Mouse (Mus musculus): Measurements from ENCODE around the gene Sik2. TPM values are rescaled to one million over a fixed set of nuclear protein-coding genes. Genes with fewer than 3 reads are reported as not detected.

Gene Sik2
- total RNA-seq, 1 experiment, result 10.0 TPM

DNA sequence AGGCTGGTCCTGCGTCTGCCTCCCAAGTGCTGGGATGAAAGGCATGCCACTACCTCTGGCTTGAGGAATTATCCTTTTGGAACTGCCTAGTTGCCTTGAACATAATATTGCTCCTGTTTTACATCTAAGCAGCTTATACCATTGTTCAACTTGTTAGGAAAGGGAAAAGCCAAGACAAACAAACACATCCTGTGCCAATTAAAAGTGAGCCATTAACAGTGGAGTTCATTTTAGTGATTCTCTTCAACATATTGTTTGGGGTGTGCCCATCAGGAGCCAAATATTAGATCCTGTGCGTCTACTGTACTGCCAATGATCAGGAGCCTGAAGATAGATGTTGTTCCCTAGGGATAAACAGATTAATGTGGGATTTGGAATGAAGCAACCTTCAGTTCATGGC is 126.7 kb downstream of the Sik2 start:
- H3K4me3 ChIP-seq (ENCODE audit: insufficient read depth in 1 of 2, low read depth in 1 of 2, low read length in 2 of 2, poor library complexity in 1 of 2, severe bottlenecking in 1 of 2), result no peak overlapping the region
- TF ChIP-seq ZC3H11A (IDR thresholded peaks at IDR 0.05; ENCODE audit: borderline replicate concordance, low read depth, low read length) (no peak), CHD2 (IDR thresholded peaks at IDR 0.05; ENCODE audit: low read depth, low read length) (no peak), ZNF384 (IDR thresholded peaks at IDR 0.05; ENCODE audit: low read depth, low read length) (no peak), MAFK (IDR thresholded peaks at IDR 0.05; ENCODE audit: insufficient read depth, low read depth, low read length) (no peak), HCFC1 (IDR thresholded peaks at IDR 0.05; ENCODE audit: borderline replicate concordance, insufficient read depth, low read length) (no peak)
- in situ Hi-C loops (cut with MboI; ENCODE audit: low sequenced_read_pairs in 2 of 2, unreplicated experiment in 2 of 2), result no loop called here
- peaks cover 25% of the 10 kb centered on the region for H3K36me3 ChIP-seq (ENCODE audit: control insufficient read depth, insufficient read depth, low read length, poor library complexity, severe bottlenecking)
- peaks cover 0 to 6% of the 10 kb centered on the region in 2 experiments; a peak in 1 of 4 replicates for H3K4me1 ChIP-seq (ENCODE audit: control insufficient read depth in 2 of 2, insufficient read depth in 2 of 2, low read length in 2 of 2, poor library complexity in 1 of 2)
- no peak for DNase-seq (ENCODE audit: low read depth, low spot score)
- no peak overlapping the region for H3K9ac ChIP-seq (ENCODE audit: insufficient read depth, low read depth, low read length, poor library complexity, severe bottlenecking)
- no peaks in the 10 kb centered on the region for H3K9me3 ChIP-seq (ENCODE audit: control insufficient read depth, insufficient read depth, low read depth, low read length)
- no peak overlapping the region for H3K27ac ChIP-seq (ENCODE audit: insufficient read depth, low read depth, low read length, poor library complexity, severe bottlenecking)

GRCm38 (mm10) chr9:50877431-50877830 is 131.4 kb downstream of the Sik2 start:
- H3K36me3 ChIP-seq (ENCODE audit: control insufficient read depth, insufficient read depth, low read length, poor library complexity, severe bottlenecking), result peaks cover 46% of the 10 kb centered on the region
- in situ Hi-C loops (cut with MboI; ENCODE audit: low sequenced_read_pairs in 2 of 2, unreplicated experiment in 2 of 2), result no loop called here
- no peak overlapping the region for H3K4me3 ChIP-seq (ENCODE audit: insufficient read depth in 1 of 2, low read depth in 1 of 2, low read length in 2 of 2, poor library complexity in 1 of 2, severe bottlenecking in 1 of 2)
- no peaks in the 10 kb centered on the region for H3K4me1 ChIP-seq (ENCODE audit: control insufficient read depth in 2 of 2, insufficient read depth in 2 of 2, low read length in 2 of 2, poor library complexity in 1 of 2)
- DNase-seq (ENCODE audit: low read depth, low spot score), result no peak
- H3K27ac ChIP-seq (ENCODE audit: insufficient read depth, low read depth, low read length, poor library complexity, severe bottlenecking), result no peak overlapping the region
- H3K9me3 ChIP-seq (ENCODE audit: control insufficient read depth, insufficient read depth, low read depth, low read length), result no peaks in the 10 kb centered on the region
- TF ChIP-seq CHD2 (IDR thresholded peaks at IDR 0.05; ENCODE audit: low read depth, low read length) (no peak), ZNF384 (IDR thresholded peaks at IDR 0.05; ENCODE audit: low read depth, low read length) (no peak), ZC3H11A (IDR thresholded peaks at IDR 0.05; ENCODE audit: borderline replicate concordance, low read depth, low read length) (no peak), MAFK (IDR thresholded peaks at IDR 0.05; ENCODE audit: insufficient read depth, low read depth, low read length) (no peak), HCFC1 (IDR thresholded peaks at IDR 0.05; ENCODE audit: borderline replicate concordance, insufficient read depth, low read length) (no peak)
- no peak overlapping the region for H3K9ac ChIP-seq (ENCODE audit: insufficient read depth, low read depth, low read length, poor library complexity, severe bottlenecking)

DNA sequence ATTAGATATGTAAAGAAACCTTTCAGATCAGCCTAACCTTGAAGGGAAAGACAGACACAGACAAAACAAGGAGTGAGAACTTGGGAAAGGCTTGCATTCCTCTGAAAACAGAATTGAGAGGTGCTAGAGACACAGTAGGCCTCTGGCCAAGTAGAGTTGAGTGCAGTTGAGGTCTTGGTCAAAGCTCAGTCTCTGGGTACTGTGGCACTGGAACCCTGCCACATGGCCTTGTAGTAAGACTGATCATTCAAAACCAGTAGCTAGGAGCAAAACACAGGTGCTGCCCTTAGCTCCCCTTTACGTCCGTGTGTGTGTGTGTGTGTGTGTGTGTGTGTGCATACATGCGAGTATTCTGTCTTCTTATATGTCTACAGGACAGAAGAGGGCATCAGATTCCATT is 132.6 kb downstream of the Sik2 start:
- no peak overlapping the region for H3K27ac ChIP-seq (ENCODE audit: insufficient read depth, low read depth, low read length, poor library complexity, severe bottlenecking)
- H3K4me1 ChIP-seq (ENCODE audit: control insufficient read depth in 2 of 2, insufficient read depth in 2 of 2, low read length in 2 of 2, poor library complexity in 1 of 2), result no peaks in the 10 kb centered on the region
- H3K9me3 ChIP-seq (ENCODE audit: control insufficient read depth, insufficient read depth, low read depth, low read length), result no peaks in the 10 kb centered on the region
- no peak overlapping the region for H3K4me3 ChIP-seq (ENCODE audit: insufficient read depth in 1 of 2, low read depth in 1 of 2, low read length in 2 of 2, poor library complexity in 1 of 2, severe bottlenecking in 1 of 2)
- no peak for DNase-seq (ENCODE audit: low read depth, low spot score)
- H3K9ac ChIP-seq (ENCODE audit: insufficient read depth, low read depth, low read length, poor library complexity, severe bottlenecking), result no peak overlapping the region
- TF ChIP-seq HCFC1 (IDR thresholded peaks at IDR 0.05; ENCODE audit: borderline replicate concordance, insufficient read depth, low read length) (no peak), CHD2 (IDR thresholded peaks at IDR 0.05; ENCODE audit: low read depth, low read length) (no peak), MAFK (IDR thresholded peaks at IDR 0.05; ENCODE audit: insufficient read depth, low read depth, low read length) (no peak), ZNF384 (IDR thresholded peaks at IDR 0.05; ENCODE audit: low read depth, low read length) (no peak), ZC3H11A (IDR thresholded peaks at IDR 0.05; ENCODE audit: borderline replicate concordance, low read depth, low read length) (no peak)
- in situ Hi-C loops (cut with MboI; ENCODE audit: low sequenced_read_pairs in 2 of 2, unreplicated experiment in 2 of 2), result no loop called here
- peaks cover 45% of the 10 kb centered on the region for H3K36me3 ChIP-seq (ENCODE audit: control insufficient read depth, insufficient read depth, low read length, poor library complexity, severe bottlenecking)

DNA sequence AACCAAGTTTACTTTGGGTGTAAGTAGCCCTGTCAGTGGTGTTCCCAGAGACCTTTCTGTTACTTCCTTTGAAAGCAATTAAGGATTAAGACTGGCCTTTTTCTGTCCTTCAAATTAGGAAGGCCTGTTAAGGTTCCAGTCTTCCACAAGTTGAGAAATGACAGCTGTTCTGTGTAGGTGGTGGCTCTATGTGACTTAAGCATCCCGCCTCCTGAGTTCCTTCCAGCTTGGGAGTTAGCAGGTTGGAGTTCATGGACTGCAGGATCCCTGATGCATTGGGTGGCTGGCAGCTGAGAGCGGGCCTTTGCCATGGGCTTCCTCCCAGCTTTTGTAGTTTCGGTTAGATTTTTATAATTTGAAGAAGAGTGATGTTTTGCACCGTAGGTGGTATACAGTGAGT is 133.4 kb downstream of the Sik2 start:
- no peaks in the 10 kb centered on the region for H3K9me3 ChIP-seq (ENCODE audit: control insufficient read depth, insufficient read depth, low read depth, low read length)
- peaks cover 46% of the 10 kb centered on the region for H3K36me3 ChIP-seq (ENCODE audit: control insufficient read depth, insufficient read depth, low read length, poor library complexity, severe bottlenecking)
- H3K9ac ChIP-seq (ENCODE audit: insufficient read depth, low read depth, low read length, poor library complexity, severe bottlenecking), result no peak overlapping the region

GRCm38 (mm10) chr9:50874031-50874430 is 134.8 kb downstream of the Sik2 start:
- no peak overlapping the region for H3K27ac ChIP-seq (ENCODE audit: insufficient read depth, low read depth, low read length, poor library complexity, severe bottlenecking)
- TF ChIP-seq CHD2 (IDR thresholded peaks at IDR 0.05; ENCODE audit: low read depth, low read length) (no peak), ZNF384 (IDR thresholded peaks at IDR 0.05; ENCODE audit: low read depth, low read length) (no peak), MAFK (IDR thresholded peaks at IDR 0.05; ENCODE audit: insufficient read depth, low read depth, low read length) (no peak), ZC3H11A (IDR thresholded peaks at IDR 0.05; ENCODE audit: borderline replicate concordance, low read depth, low read length) (no peak), HCFC1 (IDR thresholded peaks at IDR 0.05; ENCODE audit: borderline replicate concordance, insufficient read depth, low read length) (no peak)
- no peaks in the 10 kb centered on the region for H3K9me3 ChIP-seq (ENCODE audit: control insufficient read depth, insufficient read depth, low read depth, low read length)
- no peak overlapping the region for H3K9ac ChIP-seq (ENCODE audit: insufficient read depth, low read depth, low read length, poor library complexity, severe bottlenecking)
- DNase-seq (ENCODE audit: low read depth, low spot score), result no peak
- in situ Hi-C loops (cut with MboI; ENCODE audit: low sequenced_read_pairs in 2 of 2, unreplicated experiment in 2 of 2), result no loop called here
- peaks cover 39% of the 10 kb centered on the region for H3K36me3 ChIP-seq (ENCODE audit: control insufficient read depth, insufficient read depth, low read length, poor library complexity, severe bottlenecking)
- H3K4me1 ChIP-seq (ENCODE audit: control insufficient read depth in 2 of 2, insufficient read depth in 2 of 2, low read length in 2 of 2, poor library complexity in 1 of 2), result no peaks in the 10 kb centered on the region
- H3K4me3 ChIP-seq (ENCODE audit: insufficient read depth in 1 of 2, low read depth in 1 of 2, low read length in 2 of 2, poor library complexity in 1 of 2, severe bottlenecking in 1 of 2), result no peak overlapping the region

More for the DNA sequence above, 133.4 kb downstream of the Sik2 start:
- in situ Hi-C loops (cut with MboI; ENCODE audit: low sequenced_read_pairs in 2 of 2, unreplicated experiment in 2 of 2), result no loop called here
- no peak overlapping the region for H3K27ac ChIP-seq (ENCODE audit: insufficient read depth, low read depth, low read length, poor library complexity, severe bottlenecking)
- DNase-seq (ENCODE audit: low read depth, low spot score), result no peak
- no peak overlapping the region for H3K4me3 ChIP-seq (ENCODE audit: insufficient read depth in 1 of 2, low read depth in 1 of 2, low read length in 2 of 2, poor library complexity in 1 of 2, severe bottlenecking in 1 of 2)
- H3K4me1 ChIP-seq (ENCODE audit: control insufficient read depth in 2 of 2, insufficient read depth in 2 of 2, low read length in 2 of 2, poor library complexity in 1 of 2), result no peaks in the 10 kb centered on the region
- no peak for TF ChIP-seq ZNF384 (IDR thresholded peaks at IDR 0.05; ENCODE audit: low read depth, low read length)
- no peak for TF ChIP-seq ZC3H11A (IDR thresholded peaks at IDR 0.05; ENCODE audit: borderline replicate concordance, low read depth, low read length)
- TF ChIP-seq HCFC1 (IDR thresholded peaks at IDR 0.05; ENCODE audit: borderline replicate concordance, insufficient read depth, low read length), result no peak
- no peak for TF ChIP-seq MAFK (IDR thresholded peaks at IDR 0.05; ENCODE audit: insufficient read depth, low read depth, low read length)
- TF ChIP-seq CHD2 (IDR thresholded peaks at IDR 0.05; ENCODE audit: low read depth, low read length), result no peak

Measured in ES-E14 (cell line).